Mouse (Mus musculus) lung, postnatal 0 days (tissue): ENCODE data around the gene Fuca1.

Experiments used
- CTCF ChIP-seq: IDR thresholded peaks from 2 replicates; pipeline ENCODE4 v1.5.1; 2016; ENCODE audit warnings: antibody characterized with exemption, mild to moderate bottlenecking
- EP300 ChIP-seq: IDR thresholded peaks from 2 replicates; pipeline ENCODE4 v1.6.1; 2016; ENCODE audit warnings: antibody characterized with exemption, mild to moderate bottlenecking, control low read depth

- no peak for TF ChIP-seq CTCF
- TF ChIP-seq EP300 = no peak
Measured at GRCm38 (mm10) chr4:135895071-135895571, 25.4 kb upstream of the Fuca1 start, which contains the start of gene Cnr2.
